Mouse (Mus musculus) kidney, embryonic 14.5 days (tissue): ENCODE measurements around the gene Bbs4. TPM values are rescaled to one million over a fixed set of nuclear protein-coding genes. Genes with fewer than 3 reads are reported as not detected.
A peak's percentile ranks its signal among the peaks of the same experiment; 100 is the strongest.

Experiments
- ATAC-seq: fragments of 200-750 bp; cut with Nextera tagmentation; 2 replicates; pipeline ENCODE4 v1.8.0; 2017; ENCODE audit warnings: moderate number of reproducible peaks, mild to moderate bottlenecking, moderate TSS enrichment, moderate library complexity; ENCODE audit not compliant: low FRiP score, low TSS enrichment
- H3K27ac ChIP-seq: fragments of 300-500 bp; sonication (generic); 2 replicates; pipeline ENCODE4 v1.5.1; 2014; ENCODE audit warnings: low read depth, mild to moderate bottlenecking, low read length, moderate library complexity, mixed read lengths
- H3K27me3 ChIP-seq: fragments of 300-500 bp; sonication (generic); 2 replicates; pipeline ENCODE4 v1.6.1; 2014; ENCODE audit warnings: mild to moderate bottlenecking, low read length; ENCODE audit not compliant: control insufficient read depth, insufficient read depth
- H3K36me3 ChIP-seq: fragments of 300-500 bp; sonication (generic); 2 replicates; pipeline ENCODE4 v1.6.1; 2014; ENCODE audit warnings: low read length, mixed read lengths; ENCODE audit not compliant: control insufficient read depth, insufficient read depth
- H3K4me1 ChIP-seq: fragments of 300-500 bp; sonication (generic); 2 replicates; pipeline ENCODE4 v1.6.1; 2014; ENCODE audit warnings: low read length, mixed read lengths; ENCODE audit not compliant: control insufficient read depth, insufficient read depth
- H3K4me2 ChIP-seq: fragments of 300-500 bp; sonication (generic); replicated peaks from 2 replicates; pipeline ENCODE4 v1.6.1; 2014; ENCODE audit warnings: low read depth, mild to moderate bottlenecking, low read length
- H3K4me3 ChIP-seq: fragments of 300-500 bp; sonication (generic); 2 replicates; pipeline ENCODE4 v1.5.1; 2014; ENCODE audit warnings: mild to moderate bottlenecking, low read length
- H3K9ac ChIP-seq: fragments of 300-500 bp; sonication (generic); 2 replicates; pipeline ENCODE4 v1.6.1; 2014; ENCODE audit warnings: low read depth, mild to moderate bottlenecking, low read length, moderate library complexity
- H3K9me3 ChIP-seq: fragments of 300-500 bp; sonication (generic); 2 replicates; pipeline ENCODE4 v1.6.1; 2016; ENCODE audit warnings: low read length; ENCODE audit not compliant: control insufficient read depth
- WGBS: fragments of 180-500 bp; shearing (Covaris S2); extraction: QIAGEN DNeasy Blood & Tissue Kit; methylation state at CpG from one replicate; pipeline ENCODE4 v1.1.7; 2014; 5-methylcytosine and 5-hydroxymethylcytosine counted together
- polyA plus RNA-seq: library from polyadenylated mRNA; unstranded; fragments of >200 nt; fragmentation: Nextera tagmentation; extraction: Ambion mirVana; gene quantifications from 2 replicates; pipeline ENCODE4 v1.2.1, GENCODE M21; 2014

The Bbs4 gene
- polyA plus RNA-seq, 1 experiment from 2014 or later = 15.5 TPM

- Histone ChIP-seq H3K4me2 (no peak overlapping the region), H3K9ac (no peak overlapping the region), H3K4me1 (no peaks in the 10 kb centered on the region), H3K27ac (no peak overlapping the region), H3K27me3 (no peaks in the 10 kb centered on the region), H3K9me3 (no peaks in the 10 kb centered on the region), H3K36me3 (peaks cover 56% of the 10 kb centered on the region), H3K4me3 (no peak overlapping the region)
- ATAC-seq = no peak
- WGBS = 81% methylated on average over 3 of the region's 3 CpGs
Measured at GRCm38 (mm10) chr9:59316206-59316605, 37.1 kb downstream of the Bbs4 start.

GRCm38 (mm10) chr9:59311284-59311670 lies 42.0 kb downstream of the Bbs4 start:
- Histone ChIP-seq H3K36me3 (peaks cover 66% of the 10 kb centered on the region), H3K4me2 (no peak overlapping the region), H3K9me3 (no peaks in the 10 kb centered on the region), H3K27me3 (no peaks in the 10 kb centered on the region), H3K4me1 (no peaks in the 10 kb centered on the region), H3K4me3 (no peak overlapping the region), H3K27ac (no peak overlapping the region), H3K9ac (no peak overlapping the region)
- ATAC-seq = no peak
- 90% methylated on average over 3 of the region's 3 CpGs for WGBS

- ATAC-seq = no peak
- WGBS = 91% methylated on average over 8 of the region's 8 CpGs
- Histone ChIP-seq H3K4me3 (no peak overlapping the region), H3K27me3 (no peaks in the 10 kb centered on the region), H3K36me3 (peaks cover 68% of the 10 kb centered on the region), H3K9me3 (0 out of 2 replicates have a peak, but pooled peaks cover 3% of the 10 kb centered on the region), H3K4me1 (no peaks in the 10 kb centered on the region), H3K27ac (no peak overlapping the region), H3K9ac (no peak overlapping the region), H3K4me2 (no peak overlapping the region)
Measured at GRCm38 (mm10) chr9:59310582-59311283, 42.6 kb downstream of the Bbs4 start.

GRCm38 (mm10) chr9:59307890-59308289 lies 45.4 kb downstream of the Bbs4 start:
- no peak overlapping the region for H3K4me3 ChIP-seq
- no peaks in the 10 kb centered on the region for H3K4me1 ChIP-seq
- H3K27me3 ChIP-seq = no peaks in the 10 kb centered on the region
- H3K9me3 ChIP-seq = 0 out of 2 replicates have a peak, but pooled peaks cover 3% of the 10 kb centered on the region
- 71% methylated on average over 2 of the region's 2 CpGs for WGBS
- H3K4me2 ChIP-seq = no peak overlapping the region
- H3K36me3 ChIP-seq = peaks cover 47% of the 10 kb centered on the region
- H3K27ac ChIP-seq = no peak overlapping the region
- H3K9ac ChIP-seq = no peak overlapping the region
- no peak for ATAC-seq

GRCm38 (mm10) chr9:59296419-59296818 lies 56.9 kb downstream of the Bbs4 start:
- no peaks in the 10 kb centered on the region for H3K9me3 ChIP-seq
- H3K4me1 ChIP-seq = peaks cover 6% of the 10 kb centered on the region; the same call in 1 of the 2 replicates
- peaks cover 26% of the 10 kb centered on the region for H3K36me3 ChIP-seq
- H3K27me3 ChIP-seq = no peaks in the 10 kb centered on the region
- H3K4me3 ChIP-seq = no peak overlapping the region
- WGBS = 84% methylated on average over 2 of the region's 2 CpGs
- no peak overlapping the region for H3K9ac ChIP-seq
- no peak overlapping the region for H3K27ac ChIP-seq
- ATAC-seq = no peak
- no peak overlapping the region for H3K4me2 ChIP-seq

GRCm38 (mm10) chr9:59292493-59292875 lies 60.8 kb downstream of the Bbs4 start:
- Histone ChIP-seq H3K9ac (0 out of 2 replicates have a peak overlapping the region, but pooled peaks have one; percentile 93), H3K27me3 (no peaks in the 10 kb centered on the region), H3K4me1 (peaks cover 6% of the 10 kb centered on the region; the same call in 1 of the 2 replicates), H3K9me3 (no peaks in the 10 kb centered on the region), H3K36me3 (peaks cover 2% of the 10 kb centered on the region; the same call in 1 of the 2 replicates), H3K4me3 (peak overlapping the region; percentile 90), H3K4me2 (peak overlapping the region; percentile 70), H3K27ac (no peak overlapping the region)
- 32% methylated on average over 3 of the region's 3 CpGs for WGBS
- no peak for ATAC-seq

- under 1% methylated on average over 48 of the region's 50 CpGs for WGBS
- ATAC-seq = peak; percentile 65; the same call in 1 of the 2 replicates
Measured at GRCm38 (mm10) chr9:59291688-59292492, 61.4 kb downstream of the Bbs4 start.

GRCm38 (mm10) chr9:59290957-59291687 lies 62.2 kb downstream of the Bbs4 start, which contains the start of gene Adpgk:
TSS of gene Adpgk (plus strand) at chr9:59291558.
- ATAC-seq = peak; percentile 98
- Histone ChIP-seq H3K9me3 (no peaks in the 10 kb centered on the region), H3K4me1 (peaks cover 6% of the 10 kb centered on the region; the same call in 1 of the 2 replicates), H3K27ac (peak within 1 kb of the TSS; percentile 89), H3K36me3 (no peaks in the 10 kb centered on the region), H3K27me3 (no peaks in the 10 kb centered on the region), H3K4me3 (peak within 1 kb of the TSS; percentile 90), H3K9ac (peak within 1 kb of the TSS; percentile 93), H3K4me2 (peak within 1 kb of the TSS; percentile 70)
- 1% methylated on average over 58 of the region's 58 CpGs for WGBS

More at GRCm38 (mm10) chr9:59291688-59292492, 61.4 kb downstream of the Bbs4 start:
- Histone ChIP-seq H3K36me3 (no peaks in the 10 kb centered on the region), H3K27me3 (no peaks in the 10 kb centered on the region), H3K27ac (peak overlapping the region; percentile 89), H3K9me3 (no peaks in the 10 kb centered on the region), H3K4me1 (peaks cover 6% of the 10 kb centered on the region; the same call in 1 of the 2 replicates), H3K9ac (peak overlapping the region; percentile 93), H3K4me2 (peak overlapping the region; percentile 70), H3K4me3 (peak overlapping the region; percentile 90)
